Mouse (Mus musculus) liver, embryonic 14.5 days (tissue): Measurements from ENCODE around the gene Gm10721.
"Not testable (repeated sequence)": the region's sequence is repeated elsewhere in the genome, so short reads cannot be mapped to it uniquely, and the experiment has no call there.

Source experiments
- CTCF ChIP-seq: IDR thresholded peaks from 2 replicates; pipeline ENCODE4 v1.5.1; 2016; ENCODE audit warnings: antibody characterized with exemption, low read depth, control low read depth
- EP300 ChIP-seq: IDR thresholded peaks from 2 replicates; pipeline ENCODE4 v1.6.1; 2016; ENCODE audit warnings: antibody characterized with exemption, low read depth

DNA sequence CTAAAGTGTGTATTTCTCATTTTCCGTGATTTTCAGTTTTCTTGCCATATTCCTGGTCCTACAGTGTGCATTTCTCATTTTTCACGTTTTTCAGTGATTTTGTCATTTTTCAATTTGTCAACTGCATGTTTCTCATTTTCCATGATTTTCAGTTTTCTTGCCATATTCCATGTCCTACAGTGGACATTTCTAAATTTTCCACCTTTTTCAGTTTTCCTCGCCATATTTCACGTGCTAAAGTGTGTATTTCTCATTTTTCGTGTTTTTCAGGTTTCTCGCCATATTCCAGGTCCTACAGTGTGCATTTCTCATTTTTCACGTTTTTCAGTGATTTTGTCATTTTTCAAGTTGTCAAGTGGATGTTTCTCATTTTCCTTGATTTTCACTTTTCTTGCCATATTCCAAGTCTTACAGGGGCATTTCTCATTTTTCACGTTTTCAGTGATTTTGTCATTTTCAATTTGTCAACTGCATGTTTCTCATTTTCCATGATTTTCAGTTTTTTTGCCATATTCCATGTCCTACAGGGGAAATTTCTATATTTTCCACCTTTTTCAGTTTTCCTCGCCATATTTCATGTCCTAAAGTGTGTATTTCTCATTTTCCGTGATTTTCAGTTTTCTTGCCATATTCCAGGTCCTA, 17.9 kb downstream of the Gm10721 start:
- not testable (repeated sequence) for TF ChIP-seq CTCF, EP300
